Mouse (Mus musculus) liver, embryonic 13.5 days (tissue): Measurements from ENCODE around the gene Actr2. TPM values are rescaled to one million over a fixed set of nuclear protein-coding genes. Genes with fewer than 3 reads are reported as not detected.
"Not testable (repeated sequence)": the region's sequence is repeated elsewhere in the genome, so short reads cannot be mapped to it uniquely, and the experiment has no call there.

Experiments
- ATAC-seq: fragments of 200-750 bp; cut with Nextera tagmentation; 2 replicates; pipeline ENCODE4 v1.8.0; 2017; ENCODE audit warnings: low read depth, mild to moderate bottlenecking, moderate number of reproducible peaks, moderate library complexity
- DNase-seq: peaks from one replicate; pipeline ENCODE4 v3.0.0; 2022
- H3K27ac ChIP-seq: fragments of 300-500 bp; sonication (generic); 2 replicates; pipeline ENCODE4 v1.5.1; 2015; ENCODE audit warnings: moderate library complexity, mild to moderate bottlenecking, inconsistent platforms
- H3K27me3 ChIP-seq: fragments of 300-500 bp; sonication (generic); 2 replicates; pipeline ENCODE4 v1.6.1; 2015; ENCODE audit warnings: mild to moderate bottlenecking, inconsistent platforms
- H3K36me3 ChIP-seq: fragments of 300-500 bp; sonication (generic); 2 replicates; pipeline ENCODE4 v1.6.1; 2015; ENCODE audit warnings: mild to moderate bottlenecking, inconsistent platforms
- H3K4me1 ChIP-seq: fragments of 300-500 bp; sonication (generic); replicated peaks from 2 replicates; pipeline ENCODE4 v1.6.1; 2015; ENCODE audit warnings: inconsistent platforms
- H3K4me2 ChIP-seq: fragments of 300-500 bp; sonication (generic); 2 replicates; pipeline ENCODE4 v1.6.1; 2015; ENCODE audit warnings: inconsistent platforms, mild to moderate bottlenecking, moderate library complexity
- H3K4me3 ChIP-seq: fragments of 300-500 bp; sonication (generic); replicated peaks from 2 replicates; pipeline ENCODE4 v1.5.1; 2015; ENCODE audit warnings: mild to moderate bottlenecking, inconsistent platforms
- H3K9ac ChIP-seq: fragments of 300-500 bp; sonication (generic); 2 replicates; pipeline ENCODE4 v1.6.1; 2015; ENCODE audit warnings: mild to moderate bottlenecking, inconsistent platforms
- H3K9me3 ChIP-seq: fragments of 300-500 bp; sonication (generic); replicated peaks from 2 replicates; pipeline ENCODE4 v1.6.1; 2016; ENCODE audit warnings: inconsistent platforms
- WGBS: fragments of 180-500 bp; shearing (Covaris S2); methylation state at CpG from one replicate; pipeline ENCODE4 v1.1.7; 2015; ENCODE audit not compliant: insufficient replicate concordance; 5-methylcytosine and 5-hydroxymethylcytosine counted together
- polyA plus RNA-seq: library from polyadenylated mRNA; unstranded; fragments of >200 nt; fragmentation: Nextera tagmentation; extraction: Ambion mirVana; gene quantifications from 2 replicates; pipeline ENCODE4 v1.2.1, GENCODE M21; 2015

The Actr2 gene
- polyA plus RNA-seq, 1 experiment from 2014 or later: 64.1 TPM

DNA sequence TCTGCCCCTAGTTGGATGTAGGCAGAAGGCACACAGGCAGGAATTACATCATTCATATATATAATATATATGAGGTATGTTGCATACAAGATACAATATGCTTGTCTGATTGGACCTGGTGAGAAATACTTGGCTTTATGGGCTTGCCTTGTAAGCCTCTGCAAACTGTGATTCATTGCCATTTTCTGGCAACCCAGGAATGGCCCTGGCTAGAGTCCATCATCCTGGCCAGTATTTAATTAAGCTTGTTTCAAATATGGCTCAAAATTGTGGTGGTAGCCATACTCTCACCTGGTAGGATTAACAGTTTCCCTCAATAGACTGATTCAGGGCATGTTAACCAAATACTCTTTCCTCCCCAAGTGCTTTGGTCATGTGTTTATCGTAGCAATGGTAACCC lies 46.6 kb downstream of the Actr2 start:
- peaks cover 76% of the 10 kb centered on the region for H3K36me3 ChIP-seq
- 88% methylated on average over 1 of the region's 1 CpGs for WGBS
- DNase-seq: no peak

DNA sequence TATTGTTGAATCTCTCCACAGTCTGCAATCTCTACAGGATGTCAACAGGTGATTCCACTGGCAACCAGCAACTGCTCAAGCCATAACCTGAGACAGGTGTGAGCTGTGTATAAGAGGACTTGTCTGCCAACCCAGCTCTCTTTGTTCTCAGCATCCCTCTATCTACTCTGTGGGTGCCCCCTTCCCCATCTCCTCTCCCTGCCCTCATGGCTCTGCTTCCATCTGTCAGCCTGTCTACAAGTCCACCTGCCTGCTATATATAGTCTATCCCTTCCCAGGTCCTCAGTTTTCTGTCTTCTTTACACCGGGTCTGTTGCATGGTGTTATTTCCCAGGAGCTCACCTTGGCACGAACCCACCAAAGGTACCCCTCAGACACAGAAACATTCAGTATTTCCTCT lies 47.8 kb downstream of the Actr2 start:
- Histone ChIP-seq H3K4me1 (no peaks in the 10 kb centered on the region), H3K4me3 (no peak overlapping the region), H3K4me2 (no peak overlapping the region), H3K9ac (no peak overlapping the region), H3K36me3 (peaks cover 78% of the 10 kb centered on the region), H3K9me3 (no peaks in the 10 kb centered on the region), H3K27me3 (no peaks in the 10 kb centered on the region), H3K27ac (no peak overlapping the region)
- WGBS: 75% methylated on average over 2 of the region's 2 CpGs
- ATAC-seq (no peak), DNase-seq (no peak)

More for the DNA sequence above, 46.6 kb downstream of the Actr2 start:
- Histone ChIP-seq H3K27ac (no peak overlapping the region), H3K27me3 (no peaks in the 10 kb centered on the region), H3K9me3 (no peaks in the 10 kb centered on the region), H3K9ac (no peak overlapping the region), H3K4me3 (no peak overlapping the region), H3K4me2 (no peak overlapping the region), H3K4me1 (no peaks in the 10 kb centered on the region)
- no peak for ATAC-seq

DNA sequence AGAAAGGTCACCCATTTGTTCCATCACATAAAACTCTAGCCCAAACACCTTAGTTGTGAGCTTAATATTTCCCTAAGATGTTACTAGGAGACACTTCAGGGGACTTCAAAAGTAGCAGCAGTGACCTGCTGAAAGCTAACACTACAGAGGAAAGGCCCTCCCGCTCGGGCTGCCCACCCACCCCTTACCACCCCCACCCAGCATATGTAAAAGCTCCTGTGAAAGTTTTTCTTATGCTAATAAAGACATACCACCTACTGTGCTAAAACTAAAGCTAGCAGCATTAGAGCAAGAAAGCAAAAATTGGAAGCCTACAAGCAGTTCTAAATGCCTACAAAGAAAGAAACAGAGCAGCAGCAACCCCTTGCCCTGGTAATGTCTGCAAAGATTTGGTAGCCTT lies 48.6 kb downstream of the Actr2 start:
- H3K4me1 ChIP-seq, H3K27ac ChIP-seq, H3K4me2 ChIP-seq, H3K9ac ChIP-seq, H3K9me3 ChIP-seq, ATAC-seq, H3K27me3 ChIP-seq, H3K4me3 ChIP-seq, DNase-seq: not testable (repeated sequence)
- WGBS: 83% methylated on average over 2 of the region's 2 CpGs
- H3K36me3 ChIP-seq: peaks cover 78% of the 10 kb centered on the region

DNA sequence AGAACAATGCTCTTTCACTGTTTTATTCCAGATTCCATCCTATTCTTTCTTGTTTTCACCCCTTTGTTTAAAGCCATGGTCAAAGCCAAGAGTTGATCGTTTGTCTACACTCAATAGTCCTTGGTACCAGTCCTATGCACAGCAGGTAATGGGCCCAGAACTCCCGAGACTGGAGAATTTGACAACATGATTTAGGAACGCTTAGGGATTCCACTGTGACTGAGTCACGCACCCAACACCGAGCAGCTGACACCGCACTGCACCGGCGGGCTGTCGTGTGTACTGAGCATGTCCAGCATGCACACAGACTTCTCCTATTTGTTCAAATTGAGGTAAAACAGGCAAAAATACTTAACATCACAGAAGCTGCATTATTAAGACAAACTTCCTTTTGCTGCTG lies 49.9 kb downstream of the Actr2 start:
- H3K9me3 ChIP-seq, H3K27me3 ChIP-seq, DNase-seq, H3K9ac ChIP-seq, H3K27ac ChIP-seq, H3K4me3 ChIP-seq, ATAC-seq, H3K4me2 ChIP-seq, H3K4me1 ChIP-seq: not testable (repeated sequence)
- 89% methylated on average over 9 of the region's 9 CpGs for WGBS
- peaks cover 74% of the 10 kb centered on the region for H3K36me3 ChIP-seq

DNA sequence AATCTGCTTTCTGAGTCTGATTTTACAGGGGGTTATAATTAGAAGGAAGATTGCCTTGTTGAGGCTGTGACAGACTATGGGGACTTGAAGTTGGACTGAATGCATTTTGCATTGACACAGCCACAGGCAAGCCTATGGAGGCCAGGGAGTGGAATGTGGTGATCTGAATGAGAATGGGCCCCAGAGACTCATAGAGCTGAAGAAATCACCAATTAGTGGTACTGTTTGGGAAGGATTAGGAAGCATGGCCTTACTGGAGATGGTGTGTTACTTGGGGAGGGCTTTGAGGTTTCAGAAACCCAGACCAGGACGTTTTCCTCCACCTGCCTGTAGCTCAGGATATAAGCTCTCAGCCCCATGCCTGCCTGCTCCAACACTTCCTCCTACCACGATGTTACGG lies 53.0 kb downstream of the Actr2 start:
- no peaks in the 10 kb centered on the region for H3K9me3 ChIP-seq
- WGBS: 77% methylated on average over 3 of the region's 3 CpGs
- no peak overlapping the region for H3K9ac ChIP-seq
- H3K4me2 ChIP-seq: no peak overlapping the region
- H3K4me3 ChIP-seq: no peak overlapping the region
- no peaks in the 10 kb centered on the region for H3K4me1 ChIP-seq
- no peak for ATAC-seq
- DNase-seq: no peak
- H3K27me3 ChIP-seq: no peaks in the 10 kb centered on the region
- peaks cover 69% of the 10 kb centered on the region for H3K36me3 ChIP-seq
- H3K27ac ChIP-seq: no peak overlapping the region

DNA sequence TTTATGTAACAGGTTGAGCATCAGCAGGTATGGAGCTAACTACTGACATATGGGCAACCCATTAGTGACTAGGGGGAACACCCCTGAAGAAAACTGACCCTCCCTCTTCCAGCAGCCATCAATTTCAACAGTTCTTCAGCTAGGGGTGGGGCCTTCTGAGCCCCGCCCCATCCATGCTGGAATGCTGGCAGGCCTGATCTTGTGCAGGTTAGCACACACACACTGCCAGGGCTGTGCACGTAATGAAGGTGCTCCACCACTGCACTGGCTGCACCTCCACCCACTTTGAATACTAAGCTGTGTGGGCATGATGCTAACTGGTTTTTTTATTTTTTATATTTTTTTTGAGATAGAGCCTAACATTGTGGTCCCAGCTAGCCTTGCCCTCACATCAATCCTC lies 55.3 kb downstream of the Actr2 start:
- no peak overlapping the region for H3K4me3 ChIP-seq
- no peak overlapping the region for H3K9ac ChIP-seq
- WGBS: 83% methylated on average over 2 of the region's 2 CpGs
- H3K4me1 ChIP-seq: peaks cover 13% of the 10 kb centered on the region
- H3K4me2 ChIP-seq: no peak overlapping the region
- no peaks in the 10 kb centered on the region for H3K27me3 ChIP-seq
- peaks cover 52% of the 10 kb centered on the region for H3K36me3 ChIP-seq
- no peaks in the 10 kb centered on the region for H3K9me3 ChIP-seq
- no peak for DNase-seq
- ATAC-seq: no peak
- H3K27ac ChIP-seq: no peak overlapping the region

DNA sequence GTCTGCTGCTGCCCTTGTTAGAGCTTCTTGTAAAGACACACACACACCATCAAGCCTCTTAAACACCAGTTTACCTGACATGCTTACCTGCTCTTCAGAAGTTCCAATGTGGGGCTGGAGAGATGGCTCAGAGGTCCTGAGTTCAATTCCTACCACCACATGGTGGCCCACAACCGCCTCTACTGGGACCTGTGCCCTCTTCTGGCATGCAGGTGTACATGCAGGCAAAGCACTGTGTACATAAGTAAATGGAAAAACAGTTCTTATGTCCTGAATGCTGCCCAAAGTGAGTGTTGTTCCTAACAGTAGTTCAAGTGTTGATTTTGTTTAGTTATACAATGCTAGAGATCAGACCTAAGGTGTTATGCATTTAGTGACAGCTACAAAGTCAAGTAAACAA lies 56.5 kb downstream of the Actr2 start:
- Histone ChIP-seq H3K4me3 (no peak overlapping the region), H3K4me2 (no peak overlapping the region), H3K9ac (no peak overlapping the region), H3K4me1 (peaks cover 19% of the 10 kb centered on the region), H3K27ac (no peak overlapping the region), H3K27me3 (no peaks in the 10 kb centered on the region), H3K36me3 (peaks cover 48% of the 10 kb centered on the region), H3K9me3 (no peaks in the 10 kb centered on the region)
- DNase-seq (no peak), ATAC-seq (no peak)
- WGBS: 66% methylated on average over 1 of the region's 1 CpGs

DNA sequence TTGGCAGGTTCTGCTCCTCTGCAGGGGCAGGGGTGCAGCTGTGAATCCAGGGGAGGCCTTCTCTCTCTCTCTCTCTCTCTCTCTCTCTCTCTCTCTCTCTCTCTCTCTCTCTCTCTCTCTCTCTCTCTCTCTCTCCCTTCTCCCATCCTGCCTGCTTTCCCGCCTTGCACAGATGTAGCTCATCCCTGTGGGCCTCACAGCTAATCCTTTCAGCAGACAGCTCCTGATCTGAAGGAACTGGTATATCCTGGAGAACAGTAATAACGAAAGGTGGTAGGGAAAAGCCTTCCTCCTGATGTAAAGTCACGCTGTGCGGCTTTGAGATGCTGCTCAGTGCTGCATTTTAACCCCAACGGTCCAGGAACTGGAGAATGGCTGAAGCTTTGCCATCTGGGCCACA lies 58.1 kb downstream of the Actr2 start:
- 72% methylated on average over 5 of the region's 5 CpGs for WGBS
- DNase-seq (no peak), ATAC-seq (no peak)
- peaks cover 32% of the 10 kb centered on the region for H3K36me3 ChIP-seq
- peaks cover 19% of the 10 kb centered on the region for H3K4me1 ChIP-seq
- no peaks in the 10 kb centered on the region for H3K27me3 ChIP-seq
- H3K9ac ChIP-seq: no peak overlapping the region
- no peak overlapping the region for H3K4me3 ChIP-seq
- no peak overlapping the region for H3K4me2 ChIP-seq
- no peaks in the 10 kb centered on the region for H3K9me3 ChIP-seq
- H3K27ac ChIP-seq: no peak overlapping the region

DNA sequence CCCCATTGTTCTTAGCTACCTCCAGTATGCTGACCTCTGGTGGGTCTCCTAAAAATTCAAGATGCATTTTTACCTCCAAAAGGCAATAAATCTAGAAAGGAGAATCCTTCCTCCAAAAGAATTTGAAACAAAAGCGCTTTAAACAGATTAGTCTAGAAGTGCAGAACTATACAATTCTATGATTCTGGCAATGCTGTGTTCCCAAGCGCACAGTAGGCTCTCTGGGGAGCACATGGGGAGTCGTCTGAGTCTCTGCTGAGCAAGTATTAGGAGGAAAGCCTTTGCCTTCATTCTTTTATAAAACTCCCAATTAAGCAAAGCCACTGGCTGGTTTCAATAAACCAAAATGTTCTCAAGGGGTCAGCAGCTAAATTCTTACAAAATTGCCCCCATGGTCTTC lies 58.8 kb downstream of the Actr2 start:
- 78% methylated on average over 3 of the region's 3 CpGs for WGBS
- Histone ChIP-seq H3K4me3 (no peak overlapping the region), H3K9me3 (no peaks in the 10 kb centered on the region), H3K27ac (no peak overlapping the region), H3K9ac (no peak overlapping the region), H3K36me3 (peaks cover 25% of the 10 kb centered on the region), H3K4me2 (no peak overlapping the region), H3K27me3 (no peaks in the 10 kb centered on the region), H3K4me1 (peaks cover 19% of the 10 kb centered on the region)
- no peak for ATAC-seq
- DNase-seq: no peak

DNA sequence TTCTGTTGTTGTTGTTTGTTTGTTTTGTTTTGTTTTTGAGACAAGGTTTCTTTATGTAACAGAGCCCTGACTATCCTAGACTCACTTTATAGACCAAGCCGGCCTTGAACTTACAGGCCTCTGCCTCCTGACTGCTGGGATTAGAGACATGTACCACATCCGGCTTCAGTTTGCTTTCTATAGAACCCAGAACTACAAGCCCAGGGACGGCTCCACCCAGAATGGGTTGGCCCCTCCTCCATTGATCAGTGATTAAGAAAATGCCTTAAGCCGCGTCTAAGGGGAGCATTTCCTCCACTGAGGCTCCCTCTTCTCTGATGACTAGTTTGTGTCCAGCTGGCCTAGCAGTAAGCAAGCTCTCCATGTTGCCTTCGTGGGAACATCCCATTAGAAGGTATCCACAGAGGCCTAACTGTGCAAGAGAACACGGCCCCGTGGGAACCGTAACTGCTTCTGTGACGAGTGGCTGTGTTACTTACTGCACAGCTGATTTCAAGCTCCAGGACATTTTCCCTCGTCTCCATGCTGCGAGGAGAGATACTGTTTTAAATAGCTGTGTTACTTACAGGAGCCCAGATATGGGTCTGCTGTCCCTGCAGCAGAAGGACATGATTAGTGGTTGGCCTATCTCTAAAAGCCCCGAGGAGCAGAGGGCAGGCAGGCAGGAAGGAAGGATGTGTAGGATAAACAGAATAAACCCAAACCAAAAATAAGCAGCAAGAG lies 59.7 kb downstream of the Actr2 start:
- ATAC-seq: peak; percentile 77
- 18% methylated on average over 13 of the region's 13 CpGs for WGBS

DNA sequence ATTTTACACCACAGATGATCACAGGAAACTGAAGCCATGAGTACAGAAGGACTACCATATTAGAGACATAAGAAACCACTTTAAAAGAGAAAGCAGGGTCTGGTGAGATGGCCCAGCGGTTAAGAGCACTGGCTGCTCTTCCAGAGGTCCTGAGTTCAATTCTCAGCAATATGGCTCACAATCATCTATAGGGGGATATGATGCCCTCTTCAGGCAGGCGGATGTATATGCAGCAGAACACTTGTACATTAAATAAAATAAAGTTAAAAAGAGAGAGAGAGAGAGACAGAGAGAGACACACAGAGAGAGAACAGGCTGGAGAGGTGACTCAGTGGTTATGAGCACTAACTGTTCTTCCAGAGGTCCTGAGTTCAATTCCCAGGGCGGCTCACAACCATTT lies 67.1 kb downstream of the Actr2 start:
- H3K27ac ChIP-seq: no peak overlapping the region
- no peaks in the 10 kb centered on the region for H3K27me3 ChIP-seq
- ATAC-seq (no peak), DNase-seq (no peak)
- 49% methylated on average over 3 of the region's 3 CpGs for WGBS
- peaks cover 26% of the 10 kb centered on the region for H3K4me1 ChIP-seq
- no peaks in the 10 kb centered on the region for H3K9me3 ChIP-seq
- H3K4me2 ChIP-seq: no peak overlapping the region
- H3K9ac ChIP-seq: no peak overlapping the region
- no peak overlapping the region for H3K4me3 ChIP-seq
- no peaks in the 10 kb centered on the region for H3K36me3 ChIP-seq

More for the DNA sequence above, 59.7 kb downstream of the Actr2 start:
- H3K9ac ChIP-seq: no peak overlapping the region; the same call in 1 of the 2 replicates
- H3K4me3 ChIP-seq: no peak overlapping the region
- H3K4me2 ChIP-seq: peak overlapping the region; percentile 44
- peak; percentile 9 for DNase-seq
- peak overlapping the region; percentile 58; the same call in 1 of the 2 replicates for H3K27ac ChIP-seq
- H3K4me1 ChIP-seq: peaks cover 19% of the 10 kb centered on the region
- no peaks in the 10 kb centered on the region for H3K9me3 ChIP-seq
- H3K27me3 ChIP-seq: no peaks in the 10 kb centered on the region
- peaks cover 22% of the 10 kb centered on the region for H3K36me3 ChIP-seq

DNA sequence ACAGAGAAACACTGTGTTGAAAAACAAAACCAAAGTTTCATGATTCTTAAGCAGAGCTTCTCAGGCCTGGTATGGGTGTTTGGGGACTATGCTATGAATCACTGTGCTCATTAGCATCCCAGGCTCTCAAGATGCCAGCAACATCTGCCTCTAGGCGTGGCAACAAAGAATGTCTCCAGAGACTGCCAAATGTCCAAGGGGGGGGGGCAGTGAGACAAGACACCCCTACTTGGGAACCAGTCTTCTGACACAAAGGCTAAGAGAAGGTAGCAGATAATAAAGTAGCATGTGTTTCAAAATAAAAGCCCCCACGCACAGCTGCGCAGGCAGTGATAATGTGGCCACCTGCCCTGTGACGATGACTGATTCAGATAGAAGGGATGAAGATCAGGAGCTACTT lies 69.5 kb downstream of the Actr2 start:
- WGBS: 44% methylated on average over 4 of the region's 4 CpGs
- no peaks in the 10 kb centered on the region for H3K36me3 ChIP-seq
- DNase-seq (peak; percentile 27), ATAC-seq (peak; percentile 78)
- no peak overlapping the region for H3K4me3 ChIP-seq
- H3K4me1 ChIP-seq: peaks cover 30% of the 10 kb centered on the region
- H3K27ac ChIP-seq: no peak overlapping the region
- no peaks in the 10 kb centered on the region for H3K9me3 ChIP-seq
- H3K4me2 ChIP-seq: no peak overlapping the region
- H3K9ac ChIP-seq: no peak overlapping the region
- H3K27me3 ChIP-seq: no peaks in the 10 kb centered on the region
